Mouse (Mus musculus): Measurements from ENCODE around the gene Gpr162. TPM values are rescaled to one million over a fixed set of nuclear protein-coding genes. Genes with fewer than 3 reads are reported as not detected.

Gene Gpr162
- total and polyA plus RNA-seq, 3 experiments: 0.41 to 1.0 (median 0.44) TPM

DNA sequence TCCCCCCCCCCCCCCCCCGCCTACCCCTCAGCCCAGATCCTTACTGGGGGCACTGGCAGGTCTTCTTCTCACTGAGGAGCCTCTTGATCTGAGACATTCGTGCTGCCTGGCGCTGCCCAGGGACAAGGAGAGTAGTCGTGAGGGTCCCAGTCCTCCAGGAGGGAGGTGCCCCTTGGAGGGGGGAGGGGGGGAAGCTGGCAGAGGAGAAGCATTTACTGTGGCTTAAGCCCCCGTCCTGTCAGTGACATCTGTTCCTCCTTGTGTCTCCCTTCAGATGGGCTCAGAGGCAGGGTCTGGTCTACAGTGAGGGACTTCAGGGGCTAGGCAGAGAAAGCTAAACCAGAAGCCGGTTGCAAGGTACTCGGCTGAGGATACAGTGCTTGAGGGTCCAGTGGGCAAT is 2.8 kb upstream of the Gpr162 start:
- H3K27me3 ChIP-seq (ENCODE audit: control insufficient read depth, insufficient read depth, low read length): no peaks in the 10 kb centered on the region
- no peaks in the 10 kb centered on the region for H3K79me2 ChIP-seq (replicated peaks; ENCODE audit: control insufficient read depth, insufficient read depth, low read length)
- no peak overlapping the region for H3K4me3 ChIP-seq
- 74% methylated on average over 6 of the region's 7 CpGs for WGBS
- no peak overlapping the region for H3K27ac ChIP-seq
- intact Hi-C loops (cut with DNase I): no loop called here
- no peak for TF ChIP-seq EP300 (IDR thresholded peaks at IDR 0.05; ENCODE audit: insufficient read depth, low read depth, low read length)
- no peak for TF ChIP-seq POLR2A (IDR thresholded peaks at IDR 0.05; ENCODE audit: insufficient read depth, low read depth, low read length)
- DNase-seq: no peak
- no peaks in the 10 kb centered on the region for H3K4me1 ChIP-seq (ENCODE audit: control insufficient read depth, insufficient read depth, low read length)
- no peak overlapping the region for H3K9ac ChIP-seq (ENCODE audit: low read depth, low read length)
- H3K36me3 ChIP-seq (ENCODE audit: control insufficient read depth, insufficient read depth, low read length): no peaks in the 10 kb centered on the region

DNA sequence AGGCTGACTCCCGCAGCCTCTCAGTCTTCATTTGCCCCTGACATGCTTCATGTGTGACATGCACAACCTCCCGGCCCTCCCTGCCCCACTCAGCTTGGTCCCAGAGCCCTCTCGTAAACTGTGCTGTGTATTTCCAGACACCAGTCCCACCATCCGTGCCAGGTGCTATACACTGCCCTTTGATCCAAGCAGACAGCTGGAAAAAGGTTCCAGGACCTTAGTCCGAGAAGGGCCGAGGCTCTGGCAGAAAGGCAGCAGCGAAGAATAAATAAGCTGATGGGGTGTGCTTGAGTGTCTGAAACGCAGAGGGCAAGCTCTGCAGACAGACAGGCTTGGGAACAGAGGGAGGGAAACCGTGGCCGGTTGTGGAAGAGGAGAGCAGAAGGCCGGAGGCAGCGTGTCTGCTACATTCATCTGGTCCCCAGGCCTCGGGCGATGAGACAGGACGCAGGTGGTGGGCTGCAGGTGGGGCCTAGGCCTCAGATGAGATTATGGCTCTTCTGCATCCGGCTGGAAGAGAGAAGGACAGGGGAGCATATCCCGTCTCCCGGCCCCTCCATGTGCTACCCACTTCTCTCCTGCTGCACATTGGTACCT is 2.1 kb upstream of the Gpr162 start:
- intact Hi-C loops (cut with DNase I): no loop called here

DNA sequence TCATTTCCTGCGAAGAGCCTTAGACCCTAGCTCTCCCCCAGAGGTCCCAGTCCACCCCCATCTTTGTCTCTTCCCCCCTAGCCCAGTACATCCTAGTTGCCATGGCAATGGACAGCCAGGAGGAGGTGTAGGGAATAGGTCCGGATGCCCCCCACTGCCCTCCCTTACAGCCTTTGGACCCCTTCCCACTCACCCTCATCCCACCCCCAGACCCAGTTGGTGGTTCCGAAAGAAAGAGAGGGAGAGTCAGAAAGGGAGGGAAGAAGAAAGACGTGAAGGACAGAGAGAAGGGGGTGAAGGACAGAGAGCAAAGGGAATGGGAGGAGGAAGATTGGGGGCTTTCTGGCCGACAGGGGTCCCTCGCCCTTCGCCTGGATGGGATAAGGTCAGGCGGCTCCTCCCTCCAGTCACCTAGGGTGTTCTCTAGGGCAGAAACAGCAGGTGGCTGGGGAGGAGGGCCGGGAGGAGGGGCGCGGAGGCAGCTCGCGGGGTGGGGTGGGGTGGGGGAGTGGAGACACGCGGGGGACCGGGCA is 592 bp downstream of the Gpr162 start:
- Histone ChIP-seq H3K4me3 (peak overlapping the region; percentile 42), H3K4me1 (ENCODE audit: control insufficient read depth, insufficient read depth, low read length) (peaks cover 1% of the 10 kb centered on the region; the same call in 1 of the 2 replicates), H3K27me3 (ENCODE audit: control insufficient read depth, insufficient read depth, low read length) (no peaks in the 10 kb centered on the region), H3K27ac (no peak overlapping the region), H3K9ac (ENCODE audit: low read depth, low read length) (peak overlapping the region; percentile 26; the same call in 1 of the 2 replicates), H3K79me2 (replicated peaks; ENCODE audit: control insufficient read depth, insufficient read depth, low read length) (no peaks in the 10 kb centered on the region), H3K36me3 (ENCODE audit: control insufficient read depth, insufficient read depth, low read length) (no peaks in the 10 kb centered on the region)
- no peak for TF ChIP-seq EP300 (IDR thresholded peaks at IDR 0.05; ENCODE audit: insufficient read depth, low read depth, low read length)
- no peak for TF ChIP-seq CTCF (IDR thresholded peaks at IDR 0.05)
- TF ChIP-seq POLR2A (IDR thresholded peaks at IDR 0.05; ENCODE audit: insufficient read depth, low read depth, low read length): no peak
- intact Hi-C loops (cut with DNase I): loop anchor here (5.0 kb wide), 1 partner anchor 219 kb away; no protein-coding TSS in a partner anchor
- DNase-seq: no peak
- 1% methylated on average over 11 of the region's 16 CpGs for WGBS

More for the DNA sequence above, 2.1 kb upstream of the Gpr162 start:
- no peaks in the 10 kb centered on the region for H3K36me3 ChIP-seq (ENCODE audit: control insufficient read depth, insufficient read depth, low read length)
- no peak overlapping the region for H3K4me3 ChIP-seq
- WGBS: 80% methylated on average over 18 of the region's 18 CpGs
- H3K27me3 ChIP-seq (ENCODE audit: control insufficient read depth, insufficient read depth, low read length): no peaks in the 10 kb centered on the region
- H3K4me1 ChIP-seq (ENCODE audit: control insufficient read depth, insufficient read depth, low read length): no peaks in the 10 kb centered on the region
- H3K27ac ChIP-seq: no peak overlapping the region
- no peaks in the 10 kb centered on the region for H3K79me2 ChIP-seq (replicated peaks; ENCODE audit: control insufficient read depth, insufficient read depth, low read length)
- no peak overlapping the region for H3K9ac ChIP-seq (ENCODE audit: low read depth, low read length)
- TF ChIP-seq CTCF (IDR thresholded peaks at IDR 0.05) (no peak), EP300 (IDR thresholded peaks at IDR 0.05; ENCODE audit: insufficient read depth, low read depth, low read length) (no peak), POLR2A (IDR thresholded peaks at IDR 0.05; ENCODE audit: insufficient read depth, low read depth, low read length) (no peak)
- DNase-seq: no peak

DNA sequence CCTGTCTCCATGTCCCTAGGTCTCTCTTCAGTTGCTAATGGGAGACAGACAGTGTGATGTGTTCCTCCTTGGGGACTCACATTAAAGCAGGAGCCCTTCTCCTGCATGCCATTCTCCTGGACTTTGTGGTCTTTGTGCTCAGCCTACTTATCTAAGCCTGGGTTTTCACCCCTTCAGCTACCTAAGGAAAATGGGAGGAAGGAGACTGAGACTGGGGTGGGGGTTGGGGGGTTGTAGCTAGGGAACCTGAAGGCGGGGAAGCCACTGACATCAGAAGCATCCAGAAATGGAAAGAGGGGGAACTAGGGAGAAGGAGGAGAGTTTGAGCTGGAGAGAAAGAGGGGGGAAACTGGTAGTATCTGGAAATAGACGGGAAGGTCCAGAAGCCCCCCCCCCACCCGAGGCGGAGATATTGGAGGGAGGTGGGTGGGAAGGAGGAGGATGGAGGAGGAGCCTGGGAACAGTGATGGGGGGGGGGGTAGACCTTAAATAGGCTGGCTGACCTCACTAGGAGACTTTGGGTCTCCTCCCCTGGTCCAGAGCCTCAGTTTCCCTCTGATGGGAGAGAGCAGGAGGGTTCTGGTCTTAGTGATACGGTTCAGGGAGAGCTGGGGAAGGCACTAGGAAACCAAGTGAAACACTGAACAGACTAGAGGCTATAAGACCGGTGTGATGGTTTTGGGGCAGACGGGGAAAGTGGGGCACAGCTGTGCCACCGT is 1.2 kb downstream of the Gpr162 start:
- WGBS: 15% methylated on average over 8 of the region's 8 CpGs
- no peaks in the 10 kb centered on the region for H3K79me2 ChIP-seq (replicated peaks; ENCODE audit: control insufficient read depth, insufficient read depth, low read length)
- H3K27ac ChIP-seq: no peak overlapping the region
- TF ChIP-seq EP300 (IDR thresholded peaks at IDR 0.05; ENCODE audit: insufficient read depth, low read depth, low read length) (no peak), POLR2A (IDR thresholded peaks at IDR 0.05; ENCODE audit: insufficient read depth, low read depth, low read length) (no peak), CTCF (IDR thresholded peaks at IDR 0.05) (no peak)
- H3K36me3 ChIP-seq (ENCODE audit: control insufficient read depth, insufficient read depth, low read length): no peaks in the 10 kb centered on the region
- no peak overlapping the region for H3K4me3 ChIP-seq
- H3K4me1 ChIP-seq (ENCODE audit: control insufficient read depth, insufficient read depth, low read length): peaks cover 1% of the 10 kb centered on the region; the same call in 1 of the 2 replicates
- H3K9ac ChIP-seq (ENCODE audit: low read depth, low read length): no peak overlapping the region
- no peak for DNase-seq
- no peaks in the 10 kb centered on the region for H3K27me3 ChIP-seq (ENCODE audit: control insufficient read depth, insufficient read depth, low read length)
- intact Hi-C loops (cut with DNase I): loop anchor here (5.0 kb wide), 1 partner anchor 220 kb away; no protein-coding TSS in a partner anchor

DNA sequence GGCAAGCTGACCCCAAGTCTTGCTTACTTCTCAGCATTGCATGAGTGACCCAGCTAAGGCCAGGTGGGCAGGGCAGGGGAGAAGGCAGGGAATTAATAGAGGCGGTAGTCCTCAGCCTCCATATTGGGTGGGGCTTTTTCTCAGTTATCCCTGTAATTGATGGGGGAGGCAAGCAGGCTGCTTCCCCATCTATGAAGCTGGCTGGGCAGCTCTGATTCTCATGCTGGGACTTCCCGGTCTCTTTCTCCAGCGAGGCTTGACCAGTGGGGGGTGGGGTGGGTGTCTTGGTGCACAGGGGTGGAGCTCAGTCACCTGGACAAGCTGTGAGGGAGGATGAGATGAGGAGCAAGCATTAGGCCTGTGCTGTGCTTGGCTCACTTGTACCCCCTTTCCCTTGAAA is 2.0 kb downstream of the Gpr162 start:
- no peak for TF ChIP-seq POLR2A (IDR thresholded peaks at IDR 0.05; ENCODE audit: insufficient read depth, low read depth, low read length)
- no peak for TF ChIP-seq EP300 (IDR thresholded peaks at IDR 0.05; ENCODE audit: insufficient read depth, low read depth, low read length)
- TF ChIP-seq CTCF (IDR thresholded peaks at IDR 0.05): no peak
- Histone ChIP-seq H3K79me2 (replicated peaks; ENCODE audit: control insufficient read depth, insufficient read depth, low read length) (no peaks in the 10 kb centered on the region), H3K9ac (ENCODE audit: low read depth, low read length) (no peak overlapping the region), H3K4me3 (no peak overlapping the region), H3K27ac (no peak overlapping the region), H3K4me1 (ENCODE audit: control insufficient read depth, insufficient read depth, low read length) (peaks cover 1% of the 10 kb centered on the region; the same call in 1 of the 2 replicates), H3K36me3 (ENCODE audit: control insufficient read depth, insufficient read depth, low read length) (no peaks in the 10 kb centered on the region), H3K27me3 (ENCODE audit: control insufficient read depth, insufficient read depth, low read length) (no peaks in the 10 kb centered on the region)
- WGBS: 60% methylated on average over 3 of the region's 3 CpGs
- intact Hi-C loops (cut with DNase I): loop anchor here (5.0 kb wide), 1 partner anchor 220 kb away; no protein-coding TSS in a partner anchor
- DNase-seq: no peak

DNA sequence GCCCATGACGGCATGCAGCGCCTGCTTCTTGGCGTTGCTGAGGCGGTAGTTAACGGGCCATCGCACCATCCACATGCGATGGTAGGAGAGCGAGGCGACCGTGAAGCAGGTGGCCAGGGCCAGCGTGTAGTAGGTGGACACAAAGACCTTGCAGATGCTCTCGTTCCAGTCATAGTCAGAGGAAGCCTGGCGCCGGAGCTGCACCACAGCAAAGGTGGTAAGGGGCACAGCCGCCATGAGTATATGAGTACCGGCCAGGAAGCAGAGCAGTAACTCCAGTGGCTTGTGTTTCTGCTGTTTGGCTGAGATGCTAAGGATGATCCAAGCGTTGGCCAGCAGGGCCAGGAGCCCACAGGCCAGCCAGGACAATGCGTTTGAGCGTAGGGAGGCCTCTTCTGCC is 2.5 kb downstream of the Gpr162 start:
- no peak overlapping the region for H3K4me3 ChIP-seq
- 86% methylated on average over 19 of the region's 19 CpGs for WGBS
- no peaks in the 10 kb centered on the region for H3K36me3 ChIP-seq (ENCODE audit: control insufficient read depth, insufficient read depth, low read length)
- no peaks in the 10 kb centered on the region for H3K27me3 ChIP-seq (ENCODE audit: control insufficient read depth, insufficient read depth, low read length)
- H3K79me2 ChIP-seq (replicated peaks; ENCODE audit: control insufficient read depth, insufficient read depth, low read length): no peaks in the 10 kb centered on the region
- DNase-seq: no peak
- intact Hi-C loops (cut with DNase I): loop anchor here (5.0 kb wide), 1 partner anchor 221 kb away; no protein-coding TSS in a partner anchor
- no peak overlapping the region for H3K27ac ChIP-seq
- no peak for TF ChIP-seq POLR2A (IDR thresholded peaks at IDR 0.05; ENCODE audit: insufficient read depth, low read depth, low read length)
- TF ChIP-seq CTCF (IDR thresholded peaks at IDR 0.05): no peak
- TF ChIP-seq EP300 (IDR thresholded peaks at IDR 0.05; ENCODE audit: insufficient read depth, low read depth, low read length): no peak
- H3K4me1 ChIP-seq (ENCODE audit: control insufficient read depth, insufficient read depth, low read length): peaks cover 3% of the 10 kb centered on the region
- no peak overlapping the region for H3K9ac ChIP-seq (ENCODE audit: low read depth, low read length)

Measured in heart, adult 2 months (tissue).